Mouse (Mus musculus): ENCODE data around the gene Washc1. TPM values are rescaled to one million over a fixed set of nuclear protein-coding genes. Genes with fewer than 3 reads are reported as not detected.
"Not testable (repeated sequence)": the region's sequence is repeated elsewhere in the genome, so short reads cannot be mapped to it uniquely, and the experiment has no call there.

The Washc1 gene
- 32.6 and 36.6 TPM in 2 replicates for polyA plus RNA-seq (2016; fragmentation: Nextera tagmentation; extraction: Ambion mirVana)

DNA sequence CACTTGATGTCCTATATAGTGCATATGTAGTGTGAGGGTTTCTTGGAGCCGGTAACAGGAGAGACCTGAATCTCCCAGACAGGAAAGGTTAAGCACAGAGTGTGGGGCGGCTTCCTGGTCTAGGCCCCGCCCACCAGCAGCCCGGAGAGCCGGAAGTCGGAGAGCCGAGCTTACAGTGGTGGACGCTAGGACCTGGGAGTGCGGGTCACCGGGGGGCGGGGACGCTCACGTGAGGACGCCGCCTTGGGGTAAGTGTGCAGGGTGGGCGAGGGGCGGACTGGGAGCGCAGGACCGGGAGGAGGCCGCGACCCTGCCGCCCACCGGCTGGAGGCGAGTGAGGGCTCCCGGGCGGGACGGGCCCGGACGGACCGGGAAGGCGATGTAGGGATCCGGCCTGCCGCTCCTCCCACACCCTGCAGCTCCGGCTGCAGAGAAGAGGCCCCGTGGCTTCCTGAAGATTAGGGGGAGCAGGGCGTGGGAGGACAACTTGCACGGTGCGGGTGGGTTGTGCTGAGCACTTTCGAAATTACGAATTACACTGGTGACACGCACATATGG lies at the start of gene Washc1:
Washc1 (plus strand) TSS at position 144 of the 558 bp plus-strand sequence.
- Histone ChIP-seq H3K27ac (peak within 1 kb of the TSS; percentile 95), H3K9me3 (no peaks in the 10 kb centered on the region), H3K27me3 (ENCODE audit: insufficient read depth, poor library complexity, severe bottlenecking) (no peaks in the 10 kb centered on the region), H3K4me1 (peaks cover 15% of the 10 kb centered on the region), H3K36me3 (peaks cover 29% of the 10 kb centered on the region), H3K4me3 (peak within 1 kb of the TSS; percentile 90)
- peak; percentile 98 for DNase-seq (ENCODE audit: low spot score)
- under 1% methylated on average over 36 of the region's 41 CpGs for WGBS

DNA sequence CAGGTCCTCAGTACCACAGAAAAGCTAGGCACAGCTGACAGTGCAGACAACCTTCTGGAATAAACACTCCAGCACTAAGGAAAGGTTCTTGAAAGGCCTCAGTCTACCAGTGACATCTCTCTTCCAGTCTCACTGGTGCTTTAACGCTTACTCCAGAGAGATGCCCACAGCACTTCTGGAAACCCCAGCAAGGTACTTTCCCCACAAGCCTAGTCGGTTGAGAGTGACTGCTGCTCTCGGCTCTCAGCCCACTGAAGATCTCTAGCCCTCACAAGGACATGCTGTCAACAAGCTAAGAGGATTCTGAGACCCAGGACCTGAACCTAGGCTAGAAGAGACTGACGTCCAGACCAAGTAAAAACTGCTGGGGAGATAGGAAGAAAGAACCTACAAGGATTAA lies 46.2 kb upstream of the Washc1 start:
- Histone ChIP-seq H3K27me3 (ENCODE audit: insufficient read depth, poor library complexity, severe bottlenecking) (no peaks in the 10 kb centered on the region), H3K4me3 (no peak overlapping the region), H3K9me3 (no peaks in the 10 kb centered on the region), H3K27ac (no peak overlapping the region), H3K4me1 (no peaks in the 10 kb centered on the region), H3K36me3 (no peaks in the 10 kb centered on the region)
- WGBS, result 57% methylated on average over 4 of the region's 4 CpGs
- DNase-seq (ENCODE audit: low spot score), result no peak

DNA sequence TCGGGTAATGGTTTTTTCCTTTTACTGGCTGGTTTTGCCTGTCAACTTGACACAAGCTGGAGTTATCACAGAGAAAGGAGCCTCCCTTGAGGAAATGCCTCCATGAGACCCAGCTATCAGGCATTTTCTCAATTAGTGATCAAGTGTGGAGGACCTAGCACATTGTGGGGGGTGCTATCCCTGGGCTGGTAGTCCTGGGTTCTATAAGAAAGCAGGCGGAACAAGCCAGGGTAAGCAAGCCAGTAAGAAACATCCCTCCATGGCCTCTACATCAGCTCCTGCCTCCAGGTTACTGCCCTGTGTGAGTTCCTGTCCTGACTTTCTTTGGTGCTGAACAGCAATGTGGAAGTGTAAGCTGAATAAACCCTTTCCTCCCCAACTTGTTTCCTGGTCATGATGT lies 42.3 kb upstream of the Washc1 start:
- not testable (repeated sequence) for H3K36me3 ChIP-seq; H3K27ac ChIP-seq; H3K9me3 ChIP-seq; H3K27me3 ChIP-seq (ENCODE audit: insufficient read depth, poor library complexity, severe bottlenecking); H3K4me1 ChIP-seq; H3K4me3 ChIP-seq; DNase-seq (ENCODE audit: low spot score)
- WGBS, result 88% methylated on average over 2 of the region's 2 CpGs

DNA sequence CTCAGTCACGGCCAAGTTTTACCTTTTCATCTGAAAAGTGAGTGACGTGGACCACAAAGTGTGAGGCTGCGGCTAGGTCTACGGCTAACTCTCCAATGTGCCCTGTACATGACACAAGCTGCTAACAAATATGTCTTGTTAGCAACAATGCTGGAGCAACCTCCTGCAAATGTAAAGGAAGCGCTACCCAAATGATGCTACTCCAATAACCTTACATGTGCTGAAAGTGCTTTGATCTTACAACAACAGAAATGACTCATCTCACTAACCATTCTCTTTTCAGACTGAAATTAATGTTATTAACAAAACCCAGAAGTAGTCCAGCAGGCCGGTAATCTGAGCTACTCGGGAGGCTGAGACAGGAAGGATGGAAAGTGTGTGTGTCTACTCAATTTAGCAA lies 37.4 kb upstream of the Washc1 start:
- Histone ChIP-seq H3K4me3 (no peak overlapping the region), H3K27me3 (ENCODE audit: insufficient read depth, poor library complexity, severe bottlenecking) (no peaks in the 10 kb centered on the region), H3K4me1 (no peaks in the 10 kb centered on the region), H3K27ac (no peak overlapping the region), H3K36me3 (0 out of 2 replicates have a peak, but pooled peaks cover 4% of the 10 kb centered on the region), H3K9me3 (no peaks in the 10 kb centered on the region)
- WGBS, result 87% methylated on average over 7 of the region's 7 CpGs
- DNase-seq (ENCODE audit: low spot score), result no peak

DNA sequence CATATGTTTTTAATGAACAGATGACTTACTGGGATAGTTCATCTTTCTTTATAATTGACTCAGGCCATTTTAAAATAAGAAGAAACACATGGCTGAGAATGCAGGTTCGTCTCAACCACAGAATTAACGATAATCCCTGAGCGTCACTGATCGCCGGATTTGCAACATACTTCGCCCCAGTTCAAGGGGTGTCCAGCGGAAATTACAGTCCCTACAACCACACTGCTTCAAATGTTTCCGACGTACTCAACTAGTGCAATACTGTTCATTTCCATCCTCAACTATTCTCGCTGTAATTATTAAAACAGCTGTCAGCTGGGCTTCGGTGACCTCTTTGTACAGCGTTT lies 35.5 kb upstream of the Washc1 start:
- DNase-seq (ENCODE audit: low spot score), result no peak
- Histone ChIP-seq H3K27me3 (ENCODE audit: insufficient read depth, poor library complexity, severe bottlenecking) (no peaks in the 10 kb centered on the region), H3K9me3 (no peaks in the 10 kb centered on the region), H3K27ac (peak overlapping the region; percentile 89; the same call in 1 of the 2 replicates), H3K4me3 (peak overlapping the region; percentile 82), H3K4me1 (no peaks in the 10 kb centered on the region), H3K36me3 (peaks cover 21% of the 10 kb centered on the region)
- WGBS, result 15% methylated on average over 12 of the region's 12 CpGs

DNA sequence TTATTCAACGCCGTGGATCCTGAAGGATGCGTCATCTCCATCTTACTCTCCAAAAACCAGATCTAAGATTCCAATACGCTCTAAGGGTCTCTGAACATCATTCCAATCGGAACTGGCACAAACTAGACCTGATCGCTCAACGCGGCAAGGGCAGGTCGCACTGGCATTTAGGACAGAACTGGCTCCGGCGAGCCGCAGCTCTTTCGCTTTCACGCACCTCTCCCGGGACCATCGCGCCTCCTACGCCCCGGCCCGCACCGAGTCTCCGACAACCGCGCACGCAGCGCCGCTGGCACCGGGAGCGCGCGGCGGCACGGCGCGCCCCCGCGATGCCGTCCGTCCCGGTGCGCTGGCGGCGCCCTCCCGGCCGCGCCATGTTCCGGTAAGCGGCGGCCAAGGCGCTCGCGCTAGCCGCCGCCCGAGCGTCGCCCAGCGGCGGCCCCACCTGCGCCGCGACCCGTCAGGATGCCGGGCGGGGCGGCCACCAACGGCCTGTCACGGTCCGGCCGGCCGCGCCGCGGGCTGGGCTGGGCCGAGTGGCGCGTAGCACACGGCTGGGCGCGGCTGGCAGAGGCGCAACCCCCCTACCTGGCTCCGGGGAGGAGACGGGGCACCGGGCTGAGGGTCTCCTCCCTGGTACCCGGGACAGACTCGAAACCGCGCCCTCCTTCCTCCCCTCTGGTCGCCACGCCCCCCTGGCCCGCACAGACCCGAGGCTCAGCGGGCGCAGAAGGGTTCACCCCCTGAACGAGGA lies 35.0 kb upstream of the Washc1 start:
- peak overlapping the region; percentile 82 for H3K4me3 ChIP-seq
- no peaks in the 10 kb centered on the region for H3K4me1 ChIP-seq
- H3K9me3 ChIP-seq, result no peaks in the 10 kb centered on the region
- no peaks in the 10 kb centered on the region for H3K27me3 ChIP-seq (ENCODE audit: insufficient read depth, poor library complexity, severe bottlenecking)
- peaks cover 26% of the 10 kb centered on the region for H3K36me3 ChIP-seq
- no peak for DNase-seq (ENCODE audit: low spot score)
- under 1% methylated on average over 95 of the region's 95 CpGs for WGBS
- H3K27ac ChIP-seq, result peak overlapping the region; percentile 89

DNA sequence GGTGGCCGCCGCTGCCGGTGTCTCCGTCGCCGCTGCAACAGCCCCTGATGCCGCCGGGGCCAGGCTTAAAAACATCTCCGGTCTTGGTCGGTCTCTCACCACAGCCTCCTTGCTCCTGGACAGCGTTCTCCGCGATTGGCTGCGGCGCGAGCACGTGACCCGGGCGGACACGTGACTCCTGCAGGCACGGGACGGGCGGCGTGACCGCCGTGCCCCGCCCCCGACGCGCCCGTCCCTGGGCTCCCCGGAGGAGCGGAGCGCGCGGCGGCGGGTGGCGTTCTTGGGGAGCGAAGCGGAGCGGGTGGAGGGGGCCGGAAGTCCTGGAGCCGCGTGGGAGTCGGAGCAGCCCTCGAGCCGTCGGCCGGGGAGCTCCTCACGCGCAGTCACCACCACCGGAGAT lies 34.4 kb upstream of the Washc1 start, which contains the start of gene Ankrd12:
Ankrd12 (minus strand) TSS at position 156 of the 400 bp plus-strand sequence.
- Histone ChIP-seq H3K4me3 (peak within 1 kb of the TSS; percentile 82), H3K4me1 (no peaks in the 10 kb centered on the region), H3K9me3 (no peaks in the 10 kb centered on the region), H3K27me3 (ENCODE audit: insufficient read depth, poor library complexity, severe bottlenecking) (no peaks in the 10 kb centered on the region), H3K36me3 (peaks cover 30% of the 10 kb centered on the region), H3K27ac (peak within 1 kb of the TSS; percentile 89)
- peak; percentile 97 for DNase-seq (ENCODE audit: low spot score)
- WGBS, result under 1% methylated on average over 53 of the region's 53 CpGs

DNA sequence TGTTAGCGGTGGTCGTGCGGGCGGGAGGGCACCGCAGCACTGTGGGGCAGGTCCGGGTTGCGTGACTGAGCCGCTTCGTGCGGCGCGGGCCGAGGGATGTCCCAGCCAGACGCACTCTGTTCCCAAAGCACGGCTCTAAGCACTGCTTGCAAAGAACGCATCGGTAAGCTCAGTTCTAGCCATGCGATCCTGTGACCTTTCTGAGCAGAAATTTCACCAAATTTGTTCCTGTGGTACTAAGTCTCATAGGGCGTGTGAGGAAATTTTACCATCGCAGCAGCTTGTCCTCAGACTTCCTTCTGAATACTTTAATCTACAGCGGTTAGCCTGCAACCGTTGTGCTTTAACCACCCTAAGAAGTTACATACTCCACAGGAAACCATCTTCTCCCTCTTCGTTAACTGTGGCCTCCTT lies 33.9 kb upstream of the Washc1 start:
- Histone ChIP-seq H3K27me3 (ENCODE audit: insufficient read depth, poor library complexity, severe bottlenecking) (no peaks in the 10 kb centered on the region), H3K4me3 (peak overlapping the region; percentile 82), H3K27ac (peak overlapping the region; percentile 89), H3K36me3 (peaks cover 31% of the 10 kb centered on the region), H3K9me3 (no peaks in the 10 kb centered on the region), H3K4me1 (no peaks in the 10 kb centered on the region)
- 1% methylated on average over 23 of the region's 23 CpGs for WGBS
- no peak for DNase-seq (ENCODE audit: low spot score)

DNA sequence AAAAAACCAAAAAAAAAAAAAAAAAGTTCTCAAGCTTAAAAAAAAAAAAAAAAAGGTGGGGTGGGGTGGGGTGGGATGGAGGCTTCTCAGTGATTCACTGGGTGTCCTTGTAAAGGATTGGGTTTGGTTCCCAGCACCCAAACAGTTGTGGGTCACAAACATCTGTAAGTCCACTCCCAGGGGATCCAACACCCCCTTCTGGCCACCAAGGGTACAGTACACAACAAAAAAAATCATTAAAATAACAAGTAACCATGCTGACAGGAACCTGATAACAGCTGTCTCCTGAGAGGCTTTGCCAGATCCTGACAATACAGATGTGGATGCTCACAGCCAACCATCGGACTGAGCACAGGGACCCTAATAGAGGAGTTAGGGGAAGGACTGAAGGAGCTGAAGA lies 26.9 kb upstream of the Washc1 start:
- 29% methylated on average over 1 of the region's 1 CpGs for WGBS
- peaks cover 69% of the 10 kb centered on the region for H3K36me3 ChIP-seq
- DNase-seq (ENCODE audit: low spot score), result no peak
- no peak overlapping the region for H3K4me3 ChIP-seq
- no peaks in the 10 kb centered on the region for H3K9me3 ChIP-seq
- no peaks in the 10 kb centered on the region for H3K27me3 ChIP-seq (ENCODE audit: insufficient read depth, poor library complexity, severe bottlenecking)
- no peaks in the 10 kb centered on the region; the same call in 1 of the 2 replicates for H3K4me1 ChIP-seq
- no peak overlapping the region for H3K27ac ChIP-seq

DNA sequence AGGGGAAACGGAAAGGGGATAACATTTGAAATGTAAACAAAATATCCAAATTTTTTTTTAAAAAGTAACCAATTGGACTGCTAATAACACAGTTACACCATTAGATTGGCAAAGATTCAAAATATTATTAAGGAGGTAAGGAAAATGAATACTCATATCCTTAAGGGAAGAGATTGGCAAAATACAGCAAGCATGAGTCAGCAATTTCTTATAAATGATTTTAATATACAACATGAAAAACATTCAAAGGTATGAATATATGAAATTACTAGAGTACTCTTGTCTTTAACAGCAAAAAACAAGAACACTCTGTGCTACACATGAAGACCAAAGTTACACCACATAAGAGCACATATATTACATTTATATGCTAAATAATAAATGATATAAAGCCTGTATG lies 26.3 kb upstream of the Washc1 start:
- no peak for DNase-seq (ENCODE audit: low spot score)
- Histone ChIP-seq H3K4me3 (no peak overlapping the region), H3K36me3 (peaks cover 63% of the 10 kb centered on the region), H3K27me3 (ENCODE audit: insufficient read depth, poor library complexity, severe bottlenecking) (no peaks in the 10 kb centered on the region), H3K4me1 (no peaks in the 10 kb centered on the region; the same call in 1 of the 2 replicates), H3K27ac (no peak overlapping the region), H3K9me3 (no peaks in the 10 kb centered on the region)
- WGBS, result 81% methylated on average over 1 of the region's 1 CpGs

DNA sequence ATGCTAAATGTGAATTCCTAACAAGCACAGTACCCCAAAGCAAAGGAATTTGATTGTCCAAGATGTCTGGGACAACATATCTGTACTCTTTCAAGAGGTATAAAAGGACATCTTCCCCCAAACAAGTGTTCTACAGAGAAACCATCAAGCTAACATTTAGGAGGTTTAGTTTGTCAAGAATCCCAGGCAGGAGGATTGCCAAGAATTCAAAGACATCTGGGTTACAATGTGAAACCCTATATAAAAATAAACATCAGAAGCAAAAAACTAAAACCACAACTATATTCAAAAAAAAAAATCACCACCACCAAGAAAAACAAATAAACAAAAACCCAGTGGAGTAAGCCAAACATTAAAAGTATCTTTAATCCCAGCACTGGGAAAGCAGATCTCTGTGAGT lies 21.1 kb upstream of the Washc1 start:
- Histone ChIP-seq H3K36me3 (peaks cover 55% of the 10 kb centered on the region), H3K4me1 (no peaks in the 10 kb centered on the region), H3K9me3 (no peaks in the 10 kb centered on the region), H3K27ac (no peak overlapping the region), H3K27me3 (ENCODE audit: insufficient read depth, poor library complexity, severe bottlenecking) (no peaks in the 10 kb centered on the region), H3K4me3 (no peak overlapping the region)
- DNase-seq (ENCODE audit: low spot score), result no peak

DNA sequence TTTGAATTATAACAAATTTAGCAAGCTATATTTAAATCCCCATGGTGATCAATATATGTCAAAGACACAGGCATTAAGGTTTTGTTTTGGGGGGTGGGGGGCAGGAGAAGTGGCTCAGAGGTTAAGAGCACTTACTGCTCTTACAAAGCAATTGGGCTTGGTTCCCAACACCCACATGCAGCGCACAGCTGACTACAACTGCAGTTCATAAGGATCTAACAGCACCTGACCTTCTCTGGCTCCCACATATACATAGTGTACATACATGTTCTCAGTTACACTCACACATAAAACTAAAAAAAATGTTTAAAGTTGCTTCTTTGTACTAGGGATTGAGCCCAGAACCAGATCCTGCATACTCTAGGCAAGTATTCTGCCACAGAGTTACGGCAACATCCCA lies 20.0 kb upstream of the Washc1 start:
- 89% methylated on average over 2 of the region's 2 CpGs for WGBS
- peaks cover 44% of the 10 kb centered on the region for H3K36me3 ChIP-seq
- no peaks in the 10 kb centered on the region for H3K9me3 ChIP-seq
- no peak overlapping the region for H3K27ac ChIP-seq
- no peaks in the 10 kb centered on the region for H3K4me1 ChIP-seq
- H3K4me3 ChIP-seq, result no peak overlapping the region
- no peak for DNase-seq (ENCODE audit: low spot score)
- no peaks in the 10 kb centered on the region for H3K27me3 ChIP-seq (ENCODE audit: insufficient read depth, poor library complexity, severe bottlenecking)

DNA sequence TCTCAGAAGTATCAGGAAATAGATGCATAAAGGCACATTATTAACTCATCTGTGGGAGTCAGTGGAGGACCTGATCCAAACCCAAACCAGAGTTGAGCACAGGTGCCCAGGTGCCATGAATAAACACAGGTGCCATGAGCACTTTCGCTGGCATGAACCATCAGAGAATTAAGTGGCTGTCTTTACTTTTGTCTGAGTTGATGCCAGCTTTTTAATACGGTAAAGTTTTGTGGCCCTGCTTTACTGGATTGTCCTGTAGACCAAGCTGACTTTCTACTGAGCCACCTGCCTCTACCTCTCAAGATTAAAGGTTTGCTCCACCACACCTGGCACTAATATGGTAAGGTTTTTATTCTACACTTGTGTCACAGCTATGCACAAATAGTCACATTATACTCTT lies 19.3 kb upstream of the Washc1 start:
- H3K9me3 ChIP-seq, result no peaks in the 10 kb centered on the region
- 94% methylated on average over 2 of the region's 2 CpGs for WGBS
- no peak overlapping the region for H3K4me3 ChIP-seq
- DNase-seq (ENCODE audit: low spot score), result no peak
- H3K27me3 ChIP-seq (ENCODE audit: insufficient read depth, poor library complexity, severe bottlenecking), result no peaks in the 10 kb centered on the region
- no peak overlapping the region for H3K27ac ChIP-seq
- no peaks in the 10 kb centered on the region for H3K4me1 ChIP-seq
- peaks cover 38% of the 10 kb centered on the region for H3K36me3 ChIP-seq
